Mouse (Mus musculus): ENCODE measurements around the gene Nkapd1. TPM values are rescaled to one million over a fixed set of nuclear protein-coding genes. Genes with fewer than 3 reads are reported as not detected.
"Not testable (repeated sequence)": the region's sequence is repeated elsewhere in the genome, so short reads cannot be mapped to it uniquely, and the experiment has no call there.

Gene Nkapd1
- polyA plus RNA-seq, 1 experiment from 2014 or later, result 25.7 TPM

DNA sequence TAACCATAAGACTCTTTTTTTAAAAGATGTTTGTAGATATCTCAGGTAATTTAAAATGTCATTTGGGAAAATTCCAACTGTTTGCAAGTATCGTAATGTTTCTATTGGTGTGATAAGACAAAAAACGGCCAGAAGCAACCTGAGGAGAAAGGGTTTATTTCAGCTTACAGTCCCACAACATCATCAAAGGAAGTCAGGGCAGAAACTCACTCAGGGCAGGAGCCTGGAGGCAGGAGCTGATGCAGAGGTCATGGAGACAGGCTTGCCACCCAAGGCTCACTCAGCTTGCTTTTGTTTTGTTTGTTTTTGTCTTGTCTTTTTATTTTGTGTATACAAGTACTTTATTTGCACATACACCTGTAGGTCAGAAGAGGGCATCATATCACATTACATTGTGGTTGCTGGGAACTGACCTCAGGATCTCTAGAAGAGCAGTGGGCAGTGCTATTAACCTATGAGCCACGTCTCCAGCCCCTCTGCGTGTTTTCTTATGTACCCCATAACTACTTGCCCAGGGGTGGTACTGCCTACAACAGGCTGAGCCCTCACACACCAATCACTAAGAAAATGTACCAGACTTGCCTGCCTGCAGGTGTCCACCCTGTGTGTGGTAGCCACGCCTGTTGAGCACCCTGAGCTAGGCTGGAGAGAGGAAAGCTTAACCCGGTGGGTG lies 14.9 kb upstream of the Nkapd1 start:
- TF ChIP-seq CTCF (IDR thresholded peaks at IDR 0.05; ENCODE audit: low read depth), result no peak
- no peak overlapping the region for H3K4me2 ChIP-seq (ENCODE audit: low read length)
- H3K36me3 ChIP-seq (ENCODE audit: insufficient read depth, low read length), result 0 out of 2 replicates have a peak, but pooled peaks cover 6% of the 10 kb centered on the region
- H3K4me3 ChIP-seq (replicated peaks; ENCODE audit: low read depth, low read length), result no peak overlapping the region
- WGBS, result 77% methylated on average over 6 of the region's 6 CpGs
- no peak overlapping the region for H3K27ac ChIP-seq
- H3K9ac ChIP-seq (ENCODE audit: low read depth, low read length), result no peak overlapping the region
- H3K4me1 ChIP-seq (replicated peaks; ENCODE audit: insufficient read depth, low read length), result no peaks in the 10 kb centered on the region
- no peaks in the 10 kb centered on the region for H3K9me3 ChIP-seq (replicated peaks; ENCODE audit: low read length)
- no peak for DNase-seq (ENCODE audit: low spot score)
- H3K27me3 ChIP-seq (ENCODE audit: insufficient read depth, low read length), result no peaks in the 10 kb centered on the region
- ATAC-seq (replicated peaks; ENCODE audit: low FRiP score, low read depth), result 0 out of 2 replicates have a peak, but pooled peaks have one; percentile 52

DNA sequence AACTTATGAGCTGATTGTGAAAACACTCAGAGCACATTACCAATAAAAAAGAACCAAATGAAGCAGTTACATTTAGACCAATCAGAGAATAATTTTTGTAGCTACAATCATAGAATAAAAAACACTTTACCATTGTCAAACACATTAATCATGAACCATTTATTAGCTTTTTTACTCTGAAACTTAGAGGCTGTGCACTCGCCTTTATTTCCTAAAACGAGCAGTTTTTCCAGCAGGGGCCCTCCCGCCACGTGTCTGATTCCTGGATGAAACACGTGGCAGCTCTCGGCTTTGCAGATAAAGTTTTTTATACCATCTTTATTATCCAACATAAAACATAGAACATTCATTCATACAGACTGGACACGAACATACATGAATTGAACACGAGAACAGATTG lies 13.6 kb upstream of the Nkapd1 start:
- not testable (repeated sequence) for H3K27me3 ChIP-seq (ENCODE audit: insufficient read depth, low read length); H3K27ac ChIP-seq; H3K4me2 ChIP-seq (ENCODE audit: low read length); DNase-seq (ENCODE audit: low spot score); H3K36me3 ChIP-seq (ENCODE audit: insufficient read depth, low read length); ATAC-seq (replicated peaks; ENCODE audit: low FRiP score, low read depth); H3K4me1 ChIP-seq (replicated peaks; ENCODE audit: insufficient read depth, low read length); H3K9ac ChIP-seq (ENCODE audit: low read depth, low read length); H3K9me3 ChIP-seq (replicated peaks; ENCODE audit: low read length); H3K4me3 ChIP-seq (replicated peaks; ENCODE audit: low read depth, low read length)
- 89% methylated on average over 6 of the region's 8 CpGs for WGBS

DNA sequence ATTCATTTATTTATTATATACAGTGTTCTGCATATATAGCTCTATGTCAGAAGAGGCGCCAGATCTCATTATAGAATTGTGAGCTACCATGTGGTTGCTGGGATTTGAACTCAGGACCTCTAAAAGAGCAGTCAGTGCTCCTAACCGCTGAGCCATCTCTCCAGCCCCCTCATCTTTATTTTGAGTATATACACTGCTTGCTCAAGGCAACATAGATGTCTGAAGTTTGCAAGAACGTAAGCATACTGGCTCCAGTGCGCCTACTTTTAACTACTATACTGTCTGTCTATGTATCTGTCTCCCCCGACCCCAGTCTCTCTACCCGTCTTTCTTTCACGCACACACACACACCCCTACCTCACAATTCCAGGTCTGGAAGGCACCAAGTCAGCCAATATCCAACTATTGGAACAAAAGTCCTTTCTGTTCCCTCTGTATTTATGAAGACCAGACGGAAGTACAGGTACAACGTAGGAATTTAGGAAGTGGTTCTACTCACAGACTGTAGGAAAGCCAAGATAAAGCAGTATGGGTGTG lies 598 bp upstream of the Nkapd1 start:
- no peak for TF ChIP-seq CTCF (IDR thresholded peaks at IDR 0.05; ENCODE audit: low read depth)
- peak overlapping the region; percentile 79 for H3K4me2 ChIP-seq (ENCODE audit: low read length)
- H3K4me3 ChIP-seq (replicated peaks; ENCODE audit: low read depth, low read length), result peak overlapping the region; percentile 88
- peaks cover 14% of the 10 kb centered on the region; the same call in 1 of the 2 replicates for H3K36me3 ChIP-seq (ENCODE audit: insufficient read depth, low read length)
- H3K27me3 ChIP-seq (ENCODE audit: insufficient read depth, low read length), result no peaks in the 10 kb centered on the region
- no peak overlapping the region for H3K9ac ChIP-seq (ENCODE audit: low read depth, low read length)
- no peak for ATAC-seq (replicated peaks; ENCODE audit: low FRiP score, low read depth)
- H3K4me1 ChIP-seq (replicated peaks; ENCODE audit: insufficient read depth, low read length), result peaks cover 6% of the 10 kb centered on the region; the same call in 1 of the 2 replicates
- 60% methylated on average over 9 of the region's 9 CpGs for WGBS
- no peak overlapping the region for H3K27ac ChIP-seq
- no peak for DNase-seq (ENCODE audit: low spot score)
- H3K9me3 ChIP-seq (replicated peaks; ENCODE audit: low read length), result no peaks in the 10 kb centered on the region

DNA sequence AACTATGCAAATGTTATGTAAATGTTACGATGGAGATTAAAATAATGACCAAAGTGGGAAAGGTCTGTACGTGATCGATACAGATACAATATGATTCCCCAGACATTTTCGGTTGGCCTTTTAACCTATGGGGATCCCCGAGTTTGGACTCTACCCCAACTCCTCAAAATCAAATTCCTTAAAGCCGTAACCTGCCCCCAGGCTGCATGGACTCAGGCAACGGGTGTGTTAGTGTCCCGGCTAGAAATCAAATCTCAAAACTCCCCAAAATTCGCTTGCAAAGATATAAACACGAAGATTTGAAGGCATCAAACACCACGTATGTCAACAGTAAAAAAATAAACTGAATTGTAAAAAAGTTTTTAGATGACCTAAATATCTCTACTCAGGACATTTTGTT lies 1.1 kb downstream of the Nkapd1 start:
- Histone ChIP-seq H3K9me3 (replicated peaks; ENCODE audit: low read length) (no peaks in the 10 kb centered on the region), H3K4me3 (replicated peaks; ENCODE audit: low read depth, low read length) (peak overlapping the region; percentile 88), H3K27me3 (ENCODE audit: insufficient read depth, low read length) (no peaks in the 10 kb centered on the region), H3K4me1 (replicated peaks; ENCODE audit: insufficient read depth, low read length) (peaks cover 6% of the 10 kb centered on the region; the same call in 1 of the 2 replicates), H3K27ac (peak overlapping the region; percentile 98), H3K36me3 (ENCODE audit: insufficient read depth, low read length) (peaks cover 14% of the 10 kb centered on the region; the same call in 1 of the 2 replicates), H3K4me2 (ENCODE audit: low read length) (peak overlapping the region; percentile 79), H3K9ac (ENCODE audit: low read depth, low read length) (peak overlapping the region; percentile 89)
- DNase-seq (ENCODE audit: low spot score) (no peak), ATAC-seq (replicated peaks; ENCODE audit: low FRiP score, low read depth) (no peak)
- no peak for TF ChIP-seq CTCF (IDR thresholded peaks at IDR 0.05; ENCODE audit: low read depth)
- WGBS, result 36% methylated on average over 11 of the region's 11 CpGs

DNA sequence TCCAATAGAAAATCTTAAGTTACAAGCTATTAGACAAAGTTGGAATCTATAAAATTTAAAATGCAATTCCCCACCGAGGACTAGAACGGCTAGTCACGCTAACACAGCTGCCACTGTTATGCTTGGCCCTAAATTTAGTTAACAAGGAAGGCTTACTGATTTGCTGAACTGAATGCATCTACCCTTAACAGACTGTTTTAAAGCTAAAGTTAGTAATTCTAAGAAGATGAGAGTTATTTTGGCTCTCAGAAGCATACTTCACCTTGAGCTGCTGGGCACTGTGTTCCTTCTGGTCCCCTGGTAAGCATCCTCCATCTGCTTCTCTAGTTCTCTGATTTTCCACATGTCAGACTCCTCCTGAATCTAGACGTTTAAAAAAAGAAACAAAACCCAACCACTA lies 5.1 kb downstream of the Nkapd1 start:
- Histone ChIP-seq H3K4me3 (replicated peaks; ENCODE audit: low read depth, low read length) (no peak overlapping the region), H3K36me3 (ENCODE audit: insufficient read depth, low read length) (peaks cover 30% of the 10 kb centered on the region), H3K27me3 (ENCODE audit: insufficient read depth, low read length) (no peaks in the 10 kb centered on the region), H3K9ac (ENCODE audit: low read depth, low read length) (no peak overlapping the region), H3K4me1 (replicated peaks; ENCODE audit: insufficient read depth, low read length) (peaks cover 6% of the 10 kb centered on the region; the same call in 1 of the 2 replicates), H3K4me2 (ENCODE audit: low read length) (no peak overlapping the region), H3K27ac (no peak overlapping the region), H3K9me3 (replicated peaks; ENCODE audit: low read length) (no peaks in the 10 kb centered on the region)
- ATAC-seq (replicated peaks; ENCODE audit: low FRiP score, low read depth) (no peak), DNase-seq (ENCODE audit: low spot score) (no peak)
- no peak for TF ChIP-seq CTCF (IDR thresholded peaks at IDR 0.05; ENCODE audit: low read depth)
- 87% methylated on average over 4 of the region's 4 CpGs for WGBS

DNA sequence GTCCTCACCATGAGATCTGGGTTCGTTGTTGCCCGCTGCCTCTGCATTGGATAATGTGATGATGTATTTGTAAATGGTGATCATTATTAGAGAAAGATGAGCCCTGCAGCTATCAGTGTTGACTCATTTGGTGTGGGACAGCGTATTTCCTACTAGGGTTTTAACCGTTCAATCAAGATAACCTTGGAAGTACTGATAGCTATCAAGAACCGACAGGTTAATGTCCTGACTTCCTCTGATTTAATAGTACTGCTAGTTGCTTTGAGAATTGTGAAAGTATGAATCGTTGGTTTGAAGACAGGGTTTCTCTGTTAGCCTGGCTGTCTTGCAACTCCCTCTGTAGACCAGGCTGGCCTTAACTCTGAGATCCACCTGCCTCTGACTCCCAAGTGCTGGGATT lies 12.9 kb downstream of the Nkapd1 start:
- peak overlapping the region; percentile 69 for H3K4me2 ChIP-seq (ENCODE audit: low read length)
- DNase-seq (ENCODE audit: low spot score) (peak; percentile 18), ATAC-seq (replicated peaks; ENCODE audit: low FRiP score, low read depth) (no peak)
- H3K27ac ChIP-seq, result peak overlapping the region; percentile 87
- under 1% methylated on average over 6 of the region's 6 CpGs for WGBS
- peaks cover 14% of the 10 kb centered on the region for H3K4me1 ChIP-seq (replicated peaks; ENCODE audit: insufficient read depth, low read length)
- H3K4me3 ChIP-seq (replicated peaks; ENCODE audit: low read depth, low read length), result peak overlapping the region; percentile 69
- peak overlapping the region; percentile 74 for H3K9ac ChIP-seq (ENCODE audit: low read depth, low read length)
- no peaks in the 10 kb centered on the region for H3K27me3 ChIP-seq (ENCODE audit: insufficient read depth, low read length)
- peaks cover 13% of the 10 kb centered on the region; the same call in 1 of the 2 replicates for H3K36me3 ChIP-seq (ENCODE audit: insufficient read depth, low read length)
- no peak for TF ChIP-seq CTCF (IDR thresholded peaks at IDR 0.05; ENCODE audit: low read depth)
- no peaks in the 10 kb centered on the region for H3K9me3 ChIP-seq (replicated peaks; ENCODE audit: low read length)
